Mouse (Mus musculus) cortical plate, adult 2 months (tissue): Measurements from ENCODE around the gene Chfr.

Source experiments
- CTCF ChIP-seq: fragments of 200-500 bp; IDR thresholded peaks from 2 replicates; pipeline ENCODE4 v1.5.1; 2011; ENCODE audit warnings: mild to moderate bottlenecking, control low read depth, low read length; ENCODE audit not compliant: insufficient read depth; ENCODE audit errors: extremely low read depth
- POLR2A ChIP-seq: fragments of 200-500 bp; IDR thresholded peaks from 2 replicates; pipeline ENCODE4 v1.6.1; 2011; ENCODE audit warnings: mild to moderate bottlenecking, low read length, control low read depth; ENCODE audit not compliant: insufficient read depth; ENCODE audit errors: extremely low read depth

GRCm38 (mm10) chr5:110094847-110095213 lies 40.8 kb upstream of the Chfr start:
- no peak for TF ChIP-seq CTCF
- TF ChIP-seq POLR2A = no peak
